ENCODE assay signal across 10 mouse cellular contexts in genomic region chr8:95001165-95001564, GRCm38 (mm10). TPM values are rescaled to one million over a fixed set of nuclear protein-coding genes. Genes with fewer than 3 reads are reported as not detected.
A peak's percentile ranks its signal among the peaks of the same experiment; 100 is the strongest.
DNase-seq lines count a peak whose midpoint lies in the region; ATAC-seq and TF ChIP-seq lines count a peak whose summit lies in the region.
"Had no signal": no experiment of that assay in that cellular context is flagged by ENCODE, and none has a peak within 500 bp of the region (broad histone marks: within the 10 kb centered on the region; RNA-seq: fewer than 3 reads in every experiment).

No protein-coding gene starts in this region.

- intact Hi-C loops in gastrocnemius, adult 2 months (cut with DNase I): loop anchor here (1.0 kb wide), 1 partner anchor 51 kb away; no protein-coding TSS in a partner anchor

- H3K79me2 ChIP-seq in liver, adult 2 months (ENCODE audit: control insufficient read depth, insufficient read depth, low read length): no peaks in the 10 kb centered on the region

- H3K27me3 ChIP-seq in liver, adult 2 months (ENCODE audit: control insufficient read depth, insufficient read depth, low read length): no peaks in the 10 kb centered on the region
- H3K27me3 ChIP-seq in hindbrain, embryonic 15.5 days: no peaks in the 10 kb centered on the region
- H3K27me3 ChIP-seq in neural tube, embryonic 12.5 days (replicated peaks): no peaks in the 10 kb centered on the region
- H3K27me3 ChIP-seq: Patski had no signal

- peak overlapping the region; percentile 92 for H3K27ac ChIP-seq in gastrocnemius, adult 2 months
- H3K27ac ChIP-seq in liver, adult 2 months (replicated peaks; ENCODE audit: insufficient read depth, low read depth, low read length): peak overlapping the region; percentile 45
- peak overlapping the region; percentile 93 for H3K27ac ChIP-seq in hindbrain, embryonic 15.5 days (replicated peaks)
- 0 out of 2 replicates have a peak overlapping the region, but pooled peaks have one; percentile 68 for H3K27ac ChIP-seq in neural tube, embryonic 12.5 days

- H3K36me3 ChIP-seq in liver, adult 2 months (ENCODE audit: control insufficient read depth, insufficient read depth, low read length): no peaks in the 10 kb centered on the region
- peaks cover 24% of the 10 kb centered on the region for H3K36me3 ChIP-seq in hindbrain, embryonic 15.5 days
- H3K36me3 ChIP-seq in neural tube, embryonic 12.5 days: peaks cover 39% of the 10 kb centered on the region

- peak overlapping the region; percentile 66; the same call in 1 of the 2 replicates for H3K4me2 ChIP-seq in hindbrain, embryonic 15.5 days
- H3K4me2 ChIP-seq in neural tube, embryonic 12.5 days (replicated peaks): peak overlapping the region; percentile 89

- peaks cover 8% of the 10 kb centered on the region for H3K4me1 ChIP-seq in liver, adult 2 months (ENCODE audit: control insufficient read depth, insufficient read depth, low read length)
- H3K4me1 ChIP-seq in hindbrain, embryonic 15.5 days (replicated peaks): peaks cover 62% of the 10 kb centered on the region
- peaks cover 59% of the 10 kb centered on the region for H3K4me1 ChIP-seq in neural tube, embryonic 12.5 days

- 71% methylated on average over 5 of the region's 5 CpGs for WGBS in liver, adult 2 months
- WGBS in hindbrain, embryonic 15.5 days: 60% methylated on average over 5 of the region's 5 CpGs
- 71% methylated on average over 5 of the region's 5 CpGs for WGBS in neural tube, embryonic 12.5 days

- peak overlapping the region; percentile 50 for H3K4me3 ChIP-seq in gastrocnemius, adult 2 months
- no peak overlapping the region for H3K4me3 ChIP-seq in liver, adult 2 months (ENCODE audit: insufficient read depth, low read depth, low read length)
- no peak overlapping the region for H3K4me3 ChIP-seq in hindbrain, embryonic 15.5 days
- H3K4me3 ChIP-seq in neural tube, embryonic 12.5 days: no peak overlapping the region
- H3K4me3 ChIP-seq: erythroblast, embryonic 14.5 days had no signal

- no peak overlapping the region for H3K9ac ChIP-seq in liver, adult 2 months (ENCODE audit: low read depth, low read length)
- no peak overlapping the region for H3K9ac ChIP-seq in hindbrain, embryonic 15.5 days
- H3K9ac ChIP-seq in neural tube, embryonic 12.5 days: no peak overlapping the region

- no peak for TF ChIP-seq POLR2A in liver, adult 2 months (IDR thresholded peaks at IDR 0.05; ENCODE audit: extremely low read depth, insufficient read depth, low read length)

- ATAC-seq in hindbrain, embryonic 15.5 days (ENCODE audit: low FRiP score, low read depth): no peak
- ATAC-seq in neural tube, embryonic 12.5 days (ENCODE audit: low FRiP score, low read depth): peak; percentile 7

- no peak for TF ChIP-seq CTCF in gastrocnemius, adult 2 months (IDR thresholded peaks at IDR 0.05)
- no peak for TF ChIP-seq CTCF in liver, adult 2 months (IDR thresholded peaks at IDR 0.05; ENCODE audit: low read depth, low read length)

- no peak for DNase-seq in gastrocnemius, adult 2 months
- no peak for DNase-seq in gastrocnemius, postnatal 4 days (ENCODE audit: low spot score in 2 of 2)
- no peak for DNase-seq in liver, adult 2 months (ENCODE audit: extremely low read depth, low read depth, low spot score)
- DNase-seq in liver (no peak), MN1 (ENCODE audit: low spot score) (no peak)
- DNase-seq in right cerebral cortex, postnatal 14 days: no peak

- H3K9me3 ChIP-seq in hindbrain, embryonic 15.5 days: no peaks in the 10 kb centered on the region
- H3K9me3 ChIP-seq in neural tube, embryonic 12.5 days: no peaks in the 10 kb centered on the region

RNA-seq across cellular contexts. Expression of gene Adgrg3, which starts 16.3 kb away (rescaled TPM):
- under 1 TPM; 0.28 to 0.43 TPM for total RNA-seq in gastrocnemius, adult 2 months (2021)
- total RNA-seq in gastrocnemius, postnatal 4 days (2021): 1 to 10 TPM in 1 of 2 experiments, under 1 TPM in 1; 0.96 to 1.4 TPM
- total RNA-seq in liver, adult 2 months (2014; rRNA removed): 3.0 and 5.0 TPM in 2 replicates
- polyA plus RNA-seq in liver, adult 2 months (2012; rRNA removed): 4.4 and 8.5 TPM in 2 replicates
- 0.79 and 0.95 TPM in 2 replicates for polyA plus RNA-seq in hindbrain, embryonic 15.5 days (2015; fragmentation: Nextera tagmentation; extraction: Ambion mirVana)
- 2.4 and 2.6 TPM in 2 replicates for polyA plus RNA-seq in neural tube, embryonic 12.5 days (2016; fragmentation: Nextera tagmentation; extraction: Ambion mirVana)

RNA-seq across cellular contexts. Expression of gene Adgrg1, which starts 26.6 kb away (rescaled TPM):
- 10 to 100 TPM; 20.7 to 27.4 TPM for total RNA-seq in gastrocnemius, adult 2 months (2021)
- total RNA-seq in gastrocnemius, postnatal 4 days (2021): 10 to 100 TPM in 1 of 2 experiments, 1 to 10 TPM in 1; 9.6 to 10.0 TPM
- 0.55 and 2.3 TPM in 2 replicates for total RNA-seq in liver, adult 2 months (2014; rRNA removed)
- 3.0 and 4.2 TPM in 2 replicates for polyA plus RNA-seq in liver, adult 2 months (2012; rRNA removed)
- polyA plus RNA-seq in hindbrain, embryonic 15.5 days (2015; fragmentation: Nextera tagmentation; extraction: Ambion mirVana): 116 and 122 TPM in 2 replicates
- polyA plus RNA-seq in neural tube, embryonic 12.5 days (2016; fragmentation: Nextera tagmentation; extraction: Ambion mirVana): 177 and 208 TPM in 2 replicates

RNA-seq across cellular contexts. Expression of gene Drc7, which starts 53.7 kb away (rescaled TPM):
- total RNA-seq in gastrocnemius, adult 2 months (2021): not detected
- not detected for total RNA-seq in gastrocnemius, postnatal 4 days (2021)
- not detected in 2 replicates for total RNA-seq in liver, adult 2 months (2014; rRNA removed)
- polyA plus RNA-seq in liver, adult 2 months (2012; rRNA removed): not detected in 2 replicates
- polyA plus RNA-seq in hindbrain, embryonic 15.5 days (2015; fragmentation: Nextera tagmentation; extraction: Ambion mirVana): 2.1 and 2.4 TPM in 2 replicates
- polyA plus RNA-seq in neural tube, embryonic 12.5 days (2016; fragmentation: Nextera tagmentation; extraction: Ambion mirVana): 0.09 and 0.13 TPM in 2 replicates
- polyA plus RNA-seq: erythroblast, embryonic 14.5 days had no signal
